Mouse (Mus musculus) gastrocnemius, postnatal 14 days (tissue): ENCODE data around the gene Impg2. TPM values are rescaled to one million over a fixed set of nuclear protein-coding genes. Genes with fewer than 3 reads are reported as not detected.

Experiments used
- DNase-seq: peaks from one replicate; pipeline ENCODE4 v3.0.0; 2021; ENCODE audit warnings: mixed read lengths
- intact Hi-C: fragments of 180-260 bp; cut with DNase I; formaldehyde crosslinking; loops from one replicate; pipeline ENCODE4 v1.15.1; 2025; ENCODE audit warnings: low total_unique reads
- total RNA-seq, 2 experiments: library from RNA; stranded (reverse); gene quantifications; 2 replicates each; pipeline ENCODE4 v1.2.3; 2021

Impg2 gene
- total RNA-seq, 2 experiments from 2014 or later, result 0.09 to 0.14 TPM

DNA sequence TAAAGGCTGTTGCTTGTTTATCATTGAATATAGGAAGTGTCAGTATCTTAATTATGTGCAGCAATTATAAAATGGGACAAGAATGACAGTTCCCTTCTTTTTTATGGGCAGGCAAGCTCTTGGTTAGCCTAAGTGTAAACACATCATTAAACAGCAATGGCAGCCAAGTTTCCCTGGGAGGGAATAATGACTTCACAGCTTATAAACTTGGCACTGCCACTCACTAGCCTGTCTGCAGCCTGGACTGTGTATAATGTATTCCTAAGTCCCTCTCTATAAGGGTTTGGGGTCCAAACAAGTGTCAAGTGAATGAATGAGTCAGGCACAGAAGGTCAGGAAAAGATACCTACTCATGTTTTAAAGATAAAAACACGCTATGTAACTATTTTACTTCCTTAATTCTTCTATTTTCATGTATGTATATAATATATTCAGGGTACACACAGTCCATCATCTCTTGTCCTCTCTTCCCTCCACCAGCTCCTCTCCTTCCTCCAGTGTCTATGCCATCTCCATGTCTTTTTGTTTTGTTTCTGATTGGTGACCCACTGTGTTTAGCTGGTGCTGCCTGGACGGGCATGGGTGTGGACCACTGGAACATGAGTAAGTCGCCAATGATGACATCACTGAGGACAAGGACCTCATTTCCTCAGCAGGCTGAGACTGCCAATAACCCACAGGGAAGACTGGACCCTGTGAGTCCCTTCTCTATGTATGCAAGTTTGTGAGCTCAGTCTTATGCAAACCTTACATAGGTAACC, 92.0 kb downstream of the Impg2 start:
- intact Hi-C loops, result no loop called here
- no peak for DNase-seq

DNA sequence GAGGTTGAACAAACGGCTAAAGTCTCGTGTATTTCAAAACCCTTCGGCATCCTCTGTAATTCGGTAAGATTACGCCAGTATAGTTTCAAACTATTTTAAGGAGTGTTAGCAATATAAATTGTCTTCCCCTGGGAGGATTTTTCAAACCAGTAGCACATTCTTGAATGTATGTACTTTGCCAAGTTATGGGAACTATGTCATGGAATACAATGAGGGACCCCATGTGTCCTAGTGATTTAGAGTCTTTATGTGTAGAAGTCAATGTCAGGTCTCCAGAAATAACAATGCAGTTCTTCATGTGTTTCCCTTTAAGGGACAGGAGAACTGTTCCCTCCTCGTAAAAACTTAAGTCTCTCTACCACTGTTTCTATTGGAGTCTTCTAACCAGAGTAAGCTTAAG, 94.1 kb downstream of the Impg2 start:
- intact Hi-C loops, result no loop called here
- DNase-seq, result no peak

DNA sequence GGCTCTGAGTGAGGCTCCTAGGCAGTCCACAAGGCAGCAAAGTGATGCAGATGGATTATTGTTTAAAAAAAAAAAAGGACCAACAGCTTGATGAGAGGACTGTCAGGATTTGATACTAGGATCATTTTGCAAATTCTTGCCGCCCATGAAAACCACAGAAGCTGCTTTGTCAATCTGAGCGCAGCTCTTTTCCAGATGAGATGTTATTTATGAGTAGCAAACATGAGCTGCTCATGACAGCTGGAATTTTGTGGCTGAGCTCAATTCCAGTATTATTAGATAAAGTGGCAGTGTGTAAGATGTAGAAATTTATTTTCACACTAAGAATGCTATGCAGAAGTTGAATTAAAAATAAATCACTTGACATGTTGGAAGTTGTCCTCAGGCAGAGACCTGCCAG, 94.7 kb downstream of the Impg2 start:
- DNase-seq, result no peak
- intact Hi-C loops, result no loop called here

DNA sequence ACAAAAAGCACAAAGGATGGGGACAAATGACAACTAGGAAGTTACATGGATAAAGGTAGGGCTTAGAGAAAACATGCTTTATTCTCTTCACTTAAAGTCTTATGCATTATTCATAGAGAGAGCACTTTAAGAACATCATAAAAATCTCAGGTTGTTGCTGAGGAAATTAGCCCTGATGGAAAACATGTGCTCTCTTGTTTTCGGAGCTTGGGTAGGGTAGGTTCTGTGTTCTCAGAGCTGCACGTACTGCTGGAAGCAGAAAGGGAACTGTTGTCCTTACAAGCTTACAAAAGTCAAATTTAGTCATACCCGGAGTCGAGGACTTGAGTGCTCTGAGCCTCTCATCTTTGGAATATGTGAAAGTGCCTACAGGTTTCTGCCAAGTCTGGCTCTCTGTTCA, 98.9 kb downstream of the Impg2 start:
- DNase-seq, result no peak
- intact Hi-C loops, result no loop called here

DNA sequence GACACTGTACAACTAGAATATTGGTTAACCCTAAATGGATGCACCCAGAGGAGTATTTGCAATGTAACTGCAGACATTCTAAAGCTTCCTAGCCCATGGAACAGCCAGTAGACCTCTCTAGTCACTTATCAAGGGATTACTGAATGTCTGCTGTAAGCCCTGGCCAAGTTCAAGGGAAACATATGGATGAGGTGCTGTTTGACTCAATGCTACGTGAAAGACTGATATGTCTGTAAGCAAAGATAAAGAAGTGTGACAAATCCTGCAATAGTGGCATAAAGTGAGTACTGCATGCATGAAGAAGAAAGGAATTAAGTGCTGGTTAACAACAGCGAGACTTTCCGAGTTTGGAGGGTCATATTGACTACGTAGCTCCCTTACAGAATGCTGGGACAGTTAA, 100.1 kb downstream of the Impg2 start:
- intact Hi-C loops, result no loop called here

DNA sequence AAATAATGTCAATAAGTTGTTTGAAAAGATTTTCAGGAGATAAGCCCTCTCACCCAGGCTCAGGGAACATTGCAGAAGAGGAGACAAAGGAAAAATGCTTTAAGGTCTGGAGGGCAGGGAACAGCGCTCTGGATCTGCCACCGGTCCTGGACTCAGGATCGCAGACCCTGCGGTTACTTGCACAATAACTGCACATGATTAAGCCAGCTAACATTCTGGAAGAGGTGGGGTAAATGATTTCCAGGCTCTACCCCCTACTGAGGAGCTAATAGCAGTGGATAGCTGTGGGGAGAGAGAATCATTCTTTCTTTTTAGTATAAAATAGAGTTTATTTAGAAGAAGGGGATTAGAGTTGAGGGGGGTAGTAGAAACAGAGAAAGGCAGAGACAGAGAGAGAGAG, 103.5 kb downstream of the Impg2 start:
- no peak for DNase-seq
- intact Hi-C loops, result no loop called here

More for the DNA sequence above, 100.1 kb downstream of the Impg2 start:
- no peak for DNase-seq

DNA sequence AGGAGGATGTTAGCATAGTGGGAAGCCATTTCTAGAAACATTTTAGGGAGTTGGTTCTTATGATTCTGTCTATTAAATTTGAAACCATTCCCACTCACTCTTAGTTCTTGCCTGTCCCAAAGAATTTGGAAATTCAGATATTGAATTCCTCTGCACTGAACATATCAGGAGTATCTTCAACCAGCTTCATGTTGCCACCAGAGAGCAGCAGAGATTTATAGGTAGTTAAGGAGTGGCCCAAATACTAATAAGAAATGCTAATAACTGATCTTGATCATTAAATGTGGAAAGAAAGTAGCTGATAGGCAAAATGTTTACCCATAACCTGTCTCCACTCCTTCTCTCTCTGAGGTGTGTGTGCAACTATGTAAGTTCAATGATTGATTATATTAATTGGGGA, 107.2 kb downstream of the Impg2 start:
- intact Hi-C loops, result no loop called here
- no peak for DNase-seq

Other genes starting within 250 kb of the Impg2 start
- 100 to 1,000 TPM; 648 to 762 TPM for gene Rpl24, start 238.0 kb upstream of the Impg2 start, total RNA-seq
- gene Zbtb11, start 230.4 kb upstream of the Impg2 start, total RNA-seq, result 1 to 10 TPM; 6.2 to 7.2 TPM
- gene Pcnp, start 174.6 kb upstream of the Impg2 start, total RNA-seq, result 10 to 100 TPM; 41.6 to 42.7 TPM
- 1 to 10 TPM; 8.8 to 9.4 TPM for gene Trmt10c, start 166.5 kb upstream of the Impg2 start, total RNA-seq
- gene Senp7, start 156.0 kb upstream of the Impg2 start, total RNA-seq, result 10 to 100 TPM; 13.5 to 13.7 TPM